Mouse (Mus musculus): ENCODE measurements around the gene Calcrl. TPM values are rescaled to one million over a fixed set of nuclear protein-coding genes. Genes with fewer than 3 reads are reported as not detected.

Calcrl gene
- polyA plus RNA-seq, 1 experiment from 2014 or later = 10.6 TPM

- H3K27me3 ChIP-seq (ENCODE audit: control insufficient read depth, insufficient read depth, low read length) = no peaks in the 10 kb centered on the region
- H3K9ac ChIP-seq (replicated peaks; ENCODE audit: low read length) = no peak overlapping the region
- H3K9me3 ChIP-seq (ENCODE audit: control insufficient read depth, low read length) = no peaks in the 10 kb centered on the region
- H3K27ac ChIP-seq (replicated peaks; ENCODE audit: low read depth, low read length) = no peak overlapping the region
- WGBS = 60% methylated on average over 10 of the region's 10 CpGs
- no peak overlapping the region for H3K4me2 ChIP-seq (ENCODE audit: low read length)
- DNase-seq (no peak), ATAC-seq (ENCODE audit: low FRiP score, low TSS enrichment) (peak; percentile 37; the same call in 1 of the 2 replicates)
- no peaks in the 10 kb centered on the region for H3K36me3 ChIP-seq (ENCODE audit: control insufficient read depth, insufficient read depth, low read length)
- no peak overlapping the region for H3K4me3 ChIP-seq (replicated peaks; ENCODE audit: low read depth, low read length)
- H3K4me1 ChIP-seq (ENCODE audit: control insufficient read depth, insufficient read depth, low read length) = no peaks in the 10 kb centered on the region
These were observed 29.5 kb upstream of the Calcrl start for GRCm38 (mm10) chr2:84454551-84455235.

GRCm38 (mm10) chr2:84454051-84454450 is 28.8 kb upstream of the Calcrl start:
- H3K4me1 ChIP-seq (ENCODE audit: control insufficient read depth, insufficient read depth, low read length) = no peaks in the 10 kb centered on the region
- H3K36me3 ChIP-seq (ENCODE audit: control insufficient read depth, insufficient read depth, low read length) = no peaks in the 10 kb centered on the region
- DNase-seq (peak; percentile 88), ATAC-seq (ENCODE audit: low FRiP score, low TSS enrichment) (peak; percentile 54; the same call in 1 of the 2 replicates)
- H3K4me3 ChIP-seq (replicated peaks; ENCODE audit: low read depth, low read length) = no peak overlapping the region
- no peak overlapping the region for H3K4me2 ChIP-seq (ENCODE audit: low read length)
- WGBS = 15% methylated on average over 5 of the region's 5 CpGs
- no peaks in the 10 kb centered on the region for H3K9me3 ChIP-seq (ENCODE audit: control insufficient read depth, low read length)
- no peaks in the 10 kb centered on the region for H3K27me3 ChIP-seq (ENCODE audit: control insufficient read depth, insufficient read depth, low read length)
- no peak overlapping the region for H3K27ac ChIP-seq (replicated peaks; ENCODE audit: low read depth, low read length)
- H3K9ac ChIP-seq (replicated peaks; ENCODE audit: low read length) = no peak overlapping the region

GRCm38 (mm10) chr2:84445499-84445898 is 20.3 kb upstream of the Calcrl start:
- Histone ChIP-seq H3K4me2 (ENCODE audit: low read length) (no peak overlapping the region), H3K4me3 (replicated peaks; ENCODE audit: low read depth, low read length) (no peak overlapping the region), H3K4me1 (ENCODE audit: control insufficient read depth, insufficient read depth, low read length) (no peaks in the 10 kb centered on the region), H3K9ac (replicated peaks; ENCODE audit: low read length) (no peak overlapping the region), H3K9me3 (ENCODE audit: control insufficient read depth, low read length) (no peaks in the 10 kb centered on the region), H3K27me3 (ENCODE audit: control insufficient read depth, insufficient read depth, low read length) (no peaks in the 10 kb centered on the region), H3K36me3 (ENCODE audit: control insufficient read depth, insufficient read depth, low read length) (no peaks in the 10 kb centered on the region), H3K27ac (replicated peaks; ENCODE audit: low read depth, low read length) (no peak overlapping the region)
- no peak for DNase-seq
- WGBS = 87% methylated on average over 1 of the region's 1 CpGs
- ATAC-seq (ENCODE audit: low FRiP score, low TSS enrichment) = no peak

GRCm38 (mm10) chr2:84441940-84442339 is 16.7 kb upstream of the Calcrl start:
- Histone ChIP-seq H3K4me2 (ENCODE audit: low read length) (no peak overlapping the region), H3K4me1 (ENCODE audit: control insufficient read depth, insufficient read depth, low read length) (no peaks in the 10 kb centered on the region), H3K4me3 (replicated peaks; ENCODE audit: low read depth, low read length) (no peak overlapping the region), H3K9ac (replicated peaks; ENCODE audit: low read length) (no peak overlapping the region), H3K27ac (replicated peaks; ENCODE audit: low read depth, low read length) (no peak overlapping the region), H3K36me3 (ENCODE audit: control insufficient read depth, insufficient read depth, low read length) (no peaks in the 10 kb centered on the region), H3K27me3 (ENCODE audit: control insufficient read depth, insufficient read depth, low read length) (no peaks in the 10 kb centered on the region), H3K9me3 (ENCODE audit: control insufficient read depth, low read length) (no peaks in the 10 kb centered on the region)
- DNase-seq = no peak
- ATAC-seq (ENCODE audit: low FRiP score, low TSS enrichment) = no peak
- WGBS = 94% methylated on average over 5 of the region's 5 CpGs

- Histone ChIP-seq H3K4me2 (ENCODE audit: low read length) (no peak overlapping the region), H3K36me3 (ENCODE audit: control insufficient read depth, insufficient read depth, low read length) (no peaks in the 10 kb centered on the region), H3K4me1 (ENCODE audit: control insufficient read depth, insufficient read depth, low read length) (no peaks in the 10 kb centered on the region), H3K27me3 (ENCODE audit: control insufficient read depth, insufficient read depth, low read length) (no peaks in the 10 kb centered on the region), H3K4me3 (replicated peaks; ENCODE audit: low read depth, low read length) (no peak overlapping the region), H3K27ac (replicated peaks; ENCODE audit: low read depth, low read length) (no peak overlapping the region), H3K9ac (replicated peaks; ENCODE audit: low read length) (no peak overlapping the region), H3K9me3 (ENCODE audit: control insufficient read depth, low read length) (no peaks in the 10 kb centered on the region)
- no peak for ATAC-seq (ENCODE audit: low FRiP score, low TSS enrichment)
- DNase-seq = peak; percentile 86
- WGBS = 56% methylated on average over 11 of the region's 11 CpGs
These were observed 4.5 kb upstream of the Calcrl start for GRCm38 (mm10) chr2:84429724-84430123.

GRCm38 (mm10) chr2:84428836-84429235 is 3.6 kb upstream of the Calcrl start:
- H3K4me2 ChIP-seq (ENCODE audit: low read length) = no peak overlapping the region
- WGBS = 68% methylated on average over 3 of the region's 3 CpGs
- H3K4me1 ChIP-seq (ENCODE audit: control insufficient read depth, insufficient read depth, low read length) = no peaks in the 10 kb centered on the region
- DNase-seq (no peak), ATAC-seq (ENCODE audit: low FRiP score, low TSS enrichment) (no peak)
- H3K9me3 ChIP-seq (ENCODE audit: control insufficient read depth, low read length) = no peaks in the 10 kb centered on the region
- no peak overlapping the region for H3K27ac ChIP-seq (replicated peaks; ENCODE audit: low read depth, low read length)
- H3K27me3 ChIP-seq (ENCODE audit: control insufficient read depth, insufficient read depth, low read length) = no peaks in the 10 kb centered on the region
- no peak overlapping the region for H3K9ac ChIP-seq (replicated peaks; ENCODE audit: low read length)
- H3K4me3 ChIP-seq (replicated peaks; ENCODE audit: low read depth, low read length) = no peak overlapping the region
- no peaks in the 10 kb centered on the region for H3K36me3 ChIP-seq (ENCODE audit: control insufficient read depth, insufficient read depth, low read length)

- Histone ChIP-seq H3K4me1 (ENCODE audit: control insufficient read depth, insufficient read depth, low read length) (no peaks in the 10 kb centered on the region), H3K27me3 (ENCODE audit: control insufficient read depth, insufficient read depth, low read length) (no peaks in the 10 kb centered on the region), H3K36me3 (ENCODE audit: control insufficient read depth, insufficient read depth, low read length) (no peaks in the 10 kb centered on the region), H3K4me3 (replicated peaks; ENCODE audit: low read depth, low read length) (no peak overlapping the region), H3K9me3 (ENCODE audit: control insufficient read depth, low read length) (no peaks in the 10 kb centered on the region), H3K4me2 (ENCODE audit: low read length) (no peak overlapping the region), H3K27ac (replicated peaks; ENCODE audit: low read depth, low read length) (no peak overlapping the region), H3K9ac (replicated peaks; ENCODE audit: low read length) (no peak overlapping the region)
- DNase-seq (no peak), ATAC-seq (ENCODE audit: low FRiP score, low TSS enrichment) (no peak)
- 94% methylated on average over 4 of the region's 4 CpGs for WGBS
These were observed 1.3 kb upstream of the Calcrl start for GRCm38 (mm10) chr2:84426531-84426930.

- Histone ChIP-seq H3K36me3 (ENCODE audit: control insufficient read depth, insufficient read depth, low read length) (no peaks in the 10 kb centered on the region), H3K27me3 (ENCODE audit: control insufficient read depth, insufficient read depth, low read length) (no peaks in the 10 kb centered on the region), H3K9ac (replicated peaks; ENCODE audit: low read length) (no peak overlapping the region), H3K9me3 (ENCODE audit: control insufficient read depth, low read length) (peaks cover 5% of the 10 kb centered on the region), H3K4me3 (replicated peaks; ENCODE audit: low read depth, low read length) (no peak overlapping the region), H3K4me2 (ENCODE audit: low read length) (no peak overlapping the region), H3K27ac (replicated peaks; ENCODE audit: low read depth, low read length) (no peak overlapping the region), H3K4me1 (ENCODE audit: control insufficient read depth, insufficient read depth, low read length) (no peaks in the 10 kb centered on the region)
- DNase-seq (no peak), ATAC-seq (ENCODE audit: low FRiP score, low TSS enrichment) (no peak)
- 71% methylated on average over 4 of the region's 4 CpGs for WGBS
These were observed 8.7 kb downstream of the Calcrl start for GRCm38 (mm10) chr2:84416501-84416900.

GRCm38 (mm10) chr2:84409796-84410592 is 15.2 kb downstream of the Calcrl start:
- H3K4me1 ChIP-seq (ENCODE audit: control insufficient read depth, insufficient read depth, low read length) = no peaks in the 10 kb centered on the region
- no peak overlapping the region for H3K27ac ChIP-seq (replicated peaks; ENCODE audit: low read depth, low read length)
- ATAC-seq (ENCODE audit: low FRiP score, low TSS enrichment) (no peak), DNase-seq (no peak)
- H3K27me3 ChIP-seq (ENCODE audit: control insufficient read depth, insufficient read depth, low read length) = no peaks in the 10 kb centered on the region
- H3K4me2 ChIP-seq (ENCODE audit: low read length) = no peak overlapping the region
- H3K36me3 ChIP-seq (ENCODE audit: control insufficient read depth, insufficient read depth, low read length) = no peaks in the 10 kb centered on the region
- no peak overlapping the region for H3K4me3 ChIP-seq (replicated peaks; ENCODE audit: low read depth, low read length)
- peaks cover 5% of the 10 kb centered on the region for H3K9me3 ChIP-seq (ENCODE audit: control insufficient read depth, low read length)
- H3K9ac ChIP-seq (replicated peaks; ENCODE audit: low read length) = no peak overlapping the region
